Mouse (Mus musculus) MEL (cell line): ENCODE data around the gene Ube2f. TPM values are rescaled to one million over a fixed set of nuclear protein-coding genes. Genes with fewer than 3 reads are reported as not detected.

Experiments
- DNase-seq: peaks from one replicate; pipeline ENCODE4 v3.0.0; 2011; ENCODE audit warnings: low read depth, low spot score
- H3K27ac ChIP-seq: 2 replicates; pipeline ENCODE4 v1.5.1; 2012; ENCODE audit warnings: low read depth, mild to moderate bottlenecking, control low read depth, low read length, moderate library complexity; ENCODE audit not compliant: control insufficient read depth
- H3K27me3 ChIP-seq, 2 experiments: fragments of 150-350 bp in 1 of 2; sonication (generic) in 1 of 2; 2 replicates each; pipeline ENCODE4 v1.6.1; 2012; ENCODE audit warnings: low read length in 2 of 2, mild to moderate bottlenecking in 2 of 2, improper control_type of control experiment in 1 of 2, moderate library complexity in 1 of 2; ENCODE audit not compliant: insufficient read depth in 2 of 2, control insufficient read depth in 1 of 2
- H3K36me3 ChIP-seq, 2 experiments: 2 replicates each; pipeline ENCODE4 v1.6.1; 2012 to 2014; ENCODE audit warnings: low read length in 2 of 2, improper control_type of control experiment in 1 of 2, inconsistent platforms in 1 of 2, mild to moderate bottlenecking in 1 of 2; ENCODE audit not compliant: insufficient read depth in 2 of 2, control insufficient read depth in 1 of 2
- H3K4me1 ChIP-seq, 2 experiments: fragments of 150-350 bp in 1 of 2; sonication (generic) in 1 of 2; 2 replicates each; pipeline ENCODE4 v1.6.1; 2012; ENCODE audit warnings: low read length in 2 of 2, improper control_type of control experiment in 1 of 2, mild to moderate bottlenecking in 1 of 2; ENCODE audit not compliant: insufficient read depth in 2 of 2, control insufficient read depth in 1 of 2
- H3K4me3 ChIP-seq, 2 experiments: fragments of 150-350 bp in 1 of 2; sonication (generic) in 1 of 2; 2 replicates each; pipeline ENCODE4 v1.5.1; 2012; ENCODE audit warnings: low read depth in 2 of 2, low read length in 2 of 2, mild to moderate bottlenecking in 2 of 2, moderate library complexity in 2 of 2, control low read depth in 1 of 2, improper control_type of control experiment in 1 of 2; ENCODE audit not compliant: control insufficient read depth in 1 of 2, insufficient read depth in 1 of 2
- H3K79me2 ChIP-seq: 2 replicates; pipeline ENCODE4 v1.6.1; 2012; ENCODE audit warnings: mild to moderate bottlenecking, low read length, moderate library complexity; ENCODE audit not compliant: control insufficient read depth, poor library complexity, insufficient read depth
- H3K9ac ChIP-seq: 2 replicates; pipeline ENCODE4 v1.6.1; 2012; ENCODE audit warnings: low read depth, mild to moderate bottlenecking, control low read depth, low read length, moderate library complexity; ENCODE audit not compliant: control insufficient read depth, poor library complexity, severe bottlenecking
- H3K9me3 ChIP-seq: fragments of 150-350 bp; sonication (generic); replicated peaks from 2 replicates; pipeline ENCODE4 v1.6.1; 2012; ENCODE audit warnings: mild to moderate bottlenecking, low read length, improper control_type of control experiment, moderate library complexity; ENCODE audit not compliant: insufficient read depth
- CHD1 ChIP-seq: IDR thresholded peaks from 2 replicates; pipeline ENCODE4 v1.6.1; 2012; ENCODE audit warnings: low read depth, mild to moderate bottlenecking, inconsistent platforms, low read length, improper control_type of control experiment
- CHD2 ChIP-seq: IDR thresholded peaks from 2 replicates; pipeline ENCODE4 v1.6.1; 2011; ENCODE audit warnings: low read length, improper control_type of control experiment
- CTCF ChIP-seq, 3 experiments: IDR thresholded peaks in 2 of 3; conservative IDR thresholded peaks in 1 of 3; 2 replicates each; pipeline ENCODE4 v1.5.1; 2011 to 2012; ENCODE audit warnings: low read length in 3 of 3, low read depth in 2 of 3, mild to moderate bottlenecking in 2 of 3, improper control_type of control experiment in 1 of 3, inconsistent platforms in 1 of 3, mixed read lengths in 1 of 3, moderate library complexity in 1 of 3; ENCODE audit not compliant: control insufficient read depth in 1 of 3, insufficient read depth in 1 of 3, poor library complexity in 1 of 3, severe bottlenecking in 1 of 3
- E2F4 ChIP-seq: IDR thresholded peaks from 2 replicates; pipeline ENCODE4 v1.6.1; 2011; ENCODE audit warnings: low read depth, low read length, improper control_type of control experiment, borderline replicate concordance
- ETS1 ChIP-seq: IDR thresholded peaks from 2 replicates; pipeline ENCODE4 v1.6.1; 2012; ENCODE audit warnings: low read depth, mild to moderate bottlenecking, inconsistent platforms, low read length, improper control_type of control experiment, moderate library complexity
- HCFC1 ChIP-seq: IDR thresholded peaks from 2 replicates; pipeline ENCODE4 v1.6.1; 2012; ENCODE audit warnings: low read depth, mild to moderate bottlenecking, inconsistent platforms, low read length, improper control_type of control experiment, moderate library complexity
- KAT2A ChIP-seq: conservative IDR thresholded peaks from 2 replicates; pipeline ENCODE4 v1.6.1; 2012; ENCODE audit warnings: low read depth, low read length, improper control_type of control experiment, inconsistent platforms
- MAFK ChIP-seq: IDR thresholded peaks from 2 replicates; pipeline ENCODE4 v1.6.1; 2011; ENCODE audit warnings: low read depth, mild to moderate bottlenecking, low read length, improper control_type of control experiment, borderline replicate concordance
- MAX ChIP-seq: IDR thresholded peaks from 2 replicates; pipeline ENCODE4 v1.6.1; 2011; ENCODE audit warnings: low read length, improper control_type of control experiment
- MXI1 ChIP-seq: IDR thresholded peaks from 2 replicates; pipeline ENCODE4 v1.6.1; 2011; ENCODE audit warnings: mild to moderate bottlenecking, low read depth, low read length, improper control_type of control experiment
- MYC ChIP-seq: IDR thresholded peaks from 2 replicates; pipeline ENCODE4 v1.6.1; 2011; ENCODE audit warnings: low read depth, mild to moderate bottlenecking, low read length, improper control_type of control experiment, moderate library complexity
- NELFE ChIP-seq: IDR thresholded peaks from 2 replicates; pipeline ENCODE4 v1.6.1; 2011; ENCODE audit warnings: low read depth, low read length, improper control_type of control experiment
- NRF1 ChIP-seq: IDR thresholded peaks from 2 replicates; pipeline ENCODE4 v1.6.1; 2014; ENCODE audit warnings: low read depth, mild to moderate bottlenecking, inconsistent platforms, low read length, improper control_type of control experiment, moderate library complexity; ENCODE audit not compliant: poor library complexity, insufficient read depth, severe bottlenecking
- POLR2A ChIP-seq, 2 experiments: IDR thresholded peaks; 2 replicates each; pipeline ENCODE4 v1.6.1; 2011 to 2012; ENCODE audit warnings: low read length in 2 of 2, mild to moderate bottlenecking in 2 of 2, control low read depth in 1 of 2, improper control_type of control experiment in 1 of 2, low read depth in 1 of 2, moderate library complexity in 1 of 2; ENCODE audit not compliant: control insufficient read depth in 1 of 2, insufficient read depth in 1 of 2, poor library complexity in 1 of 2
- POLR2AphosphoS2 ChIP-seq: IDR thresholded peaks from 2 replicates; pipeline ENCODE4 v1.6.1; 2011; ENCODE audit warnings: low read length, improper control_type of control experiment
- POLR2AphosphoS5 ChIP-seq: IDR thresholded peaks from 2 replicates; pipeline ENCODE4 v1.6.1; 2012; ENCODE audit warnings: low read depth, borderline replicate concordance, mild to moderate bottlenecking, inconsistent platforms, low read length, moderate library complexity, mixed read lengths
- RCOR1 ChIP-seq: IDR thresholded peaks from 2 replicates; pipeline ENCODE4 v1.6.1; 2012; ENCODE audit warnings: low read depth, mild to moderate bottlenecking, inconsistent platforms, low read length, improper control_type of control experiment
- SMC3 ChIP-seq: IDR thresholded peaks from 2 replicates; pipeline ENCODE4 v1.6.1; 2011; ENCODE audit warnings: low read depth, low read length, improper control_type of control experiment
- TAL1 ChIP-seq: IDR thresholded peaks from 2 replicates; pipeline ENCODE4 v1.6.1; 2012; ENCODE audit warnings: mild to moderate bottlenecking, inconsistent platforms, low read length, moderate library complexity, mixed read lengths
- TBP ChIP-seq: IDR thresholded peaks from 2 replicates; pipeline ENCODE4 v1.8.0; 2011; ENCODE audit warnings: low read depth, low read length, improper control_type of control experiment
- UBTF ChIP-seq: IDR thresholded peaks from 2 replicates; pipeline ENCODE4 v1.6.1; 2012; ENCODE audit warnings: low read depth, mild to moderate bottlenecking, inconsistent platforms, low read length, improper control_type of control experiment, moderate library complexity, borderline replicate concordance; ENCODE audit not compliant: insufficient read depth
- USF1 ChIP-seq: IDR thresholded peaks from 2 replicates; pipeline ENCODE4 v1.6.1; 2014; ENCODE audit warnings: low read depth, mild to moderate bottlenecking, inconsistent platforms, low read length, improper control_type of control experiment, moderate library complexity
- USF2 ChIP-seq, 2 experiments: IDR thresholded peaks; 2 replicates each; pipeline ENCODE4 v1.6.1; 2011 to 2012; ENCODE audit warnings: improper control_type of control experiment in 2 of 2, low read length in 2 of 2, borderline replicate concordance in 1 of 2, inconsistent platforms in 1 of 2, low read depth in 1 of 2, mild to moderate bottlenecking in 1 of 2; ENCODE audit not compliant: insufficient read depth in 1 of 2
- ZKSCAN1 ChIP-seq: IDR thresholded peaks from 2 replicates; pipeline ENCODE4 v1.6.1; 2012; ENCODE audit warnings: low read depth, mild to moderate bottlenecking, inconsistent platforms, low read length, improper control_type of control experiment, moderate library complexity
- ZMIZ1 ChIP-seq: IDR thresholded peaks from 2 replicates; pipeline ENCODE4 v1.6.1; 2012; ENCODE audit warnings: low read depth, mild to moderate bottlenecking, inconsistent platforms, low read length, improper control_type of control experiment, moderate library complexity
- polyA plus RNA-seq, 2 experiments: library from polyadenylated mRNA; stranded (reverse) in 1 of 2; unstranded in 1 of 2; fragments of >175 nt in 1 of 2; fragments of >200 nt in 1 of 2; gene quantifications; 2 replicates each; pipeline versions ENCODE4 v1.2.1 to v1.2.4; 2012; ENCODE audit warnings: low replicate concordance in 2 of 2, low read depth in 1 of 2; ENCODE audit not compliant: insufficient read length in 2 of 2, insufficient read depth in 1 of 2, missing spikeins in 1 of 2
- total RNA-seq: library from RNA; depleted of rRNA; stranded (reverse); fragments of 300-350 nt; gene quantifications from 2 replicates; pipeline ENCODE4 v1.2.3, GENCODE M21; 2012

Ube2f gene
- total and polyA plus RNA-seq, 3 experiments, result 57.4 to 71.3 TPM; not detected in 1

GRCm38 (mm10) chr1:91272260-91272659 lies 22.2 kb downstream of the Ube2f start:
- Histone ChIP-seq H3K9me3 (no peaks in the 10 kb centered on the region), H3K79me2 (0 out of 2 replicates have a peak, but pooled peaks cover 2% of the 10 kb centered on the region), H3K27ac (no peak overlapping the region), H3K4me3 (no peak overlapping the region), H3K4me1 (peaks cover 11 to 16% of the 10 kb centered on the region in 2 experiments; a peak in 3 of 4 replicates), H3K9ac (no peak overlapping the region), H3K36me3 (peaks cover 12 to 21% of the 10 kb centered on the region in 2 experiments), H3K27me3 (no peaks in the 10 kb centered on the region)
- DNase-seq, result no peak
- TF ChIP-seq NRF1 (no peak), MYC (no peak), CTCF (IDR thresholded peaks at IDR 0.05 in 2 of 3, conservative IDR thresholded peaks at IDR 0.05 in 1 of 3; ENCODE audit: control insufficient read depth in 1 of 3, insufficient read depth in 1 of 3, low read depth in 2 of 3, low read length in 3 of 3, poor library complexity in 1 of 3, severe bottlenecking in 1 of 3) (no peak), ZKSCAN1 (no peak), TAL1 (no peak), HCFC1 (no peak), E2F4 (no peak), CHD1 (no peak), ZMIZ1 (no peak), NELFE (no peak), UBTF (no peak), KAT2A (no peak), TBP (no peak), POLR2AphosphoS5 (no peak), POLR2AphosphoS2 (no peak), CHD2 (no peak), MAX (no peak), MAFK (no peak)

- H3K36me3 ChIP-seq, result peaks cover 16 to 23% of the 10 kb centered on the region in 2 experiments
- no peaks in the 10 kb centered on the region for H3K9me3 ChIP-seq
- no peak overlapping the region for H3K9ac ChIP-seq
- TF ChIP-seq RCOR1 (no peak), NRF1 (no peak), CTCF (IDR thresholded peaks at IDR 0.05 in 2 of 3, conservative IDR thresholded peaks at IDR 0.05 in 1 of 3; ENCODE audit: control insufficient read depth in 1 of 3, insufficient read depth in 1 of 3, low read depth in 2 of 3, low read length in 3 of 3, poor library complexity in 1 of 3, severe bottlenecking in 1 of 3) (no peak), MAX (no peak), TBP (no peak), POLR2A (IDR thresholded peaks at IDR 0.05; ENCODE audit: control insufficient read depth in 1 of 2, insufficient read depth in 1 of 2, low read depth in 1 of 2, low read length in 2 of 2, poor library complexity in 1 of 2) (no peak), SMC3 (no peak), USF2 (IDR thresholded peaks at IDR 0.05; ENCODE audit: borderline replicate concordance in 1 of 2, insufficient read depth in 1 of 2, low read depth in 1 of 2, low read length in 2 of 2) (no peak), USF1 (no peak), ETS1 (no peak), POLR2AphosphoS2 (no peak), TAL1 (no peak), NELFE (no peak), MXI1 (no peak)
- H3K27me3 ChIP-seq, result no peaks in the 10 kb centered on the region
- H3K4me1 ChIP-seq, result peaks cover 11 to 21% of the 10 kb centered on the region in 2 experiments; a peak in 3 of 4 replicates
- H3K4me3 ChIP-seq, result no peak overlapping the region
- H3K79me2 ChIP-seq, result 0 out of 2 replicates have a peak, but pooled peaks cover under 1% of the 10 kb centered on the region
- H3K27ac ChIP-seq, result no peak overlapping the region
- no peak for DNase-seq
Observed at GRCm38 (mm10) chr1:91276581-91276980, 26.5 kb downstream of the Ube2f start.
